Mouse (Mus musculus) cerebellum, adult 9-10 months (tissue): Measurements from ENCODE around the gene 1700003H04Rik.

Experiments used
- DNase-seq: peaks from one replicate; pipeline ENCODE4 v3.0.0; 2022

The 1700003H04Rik gene

DNA sequence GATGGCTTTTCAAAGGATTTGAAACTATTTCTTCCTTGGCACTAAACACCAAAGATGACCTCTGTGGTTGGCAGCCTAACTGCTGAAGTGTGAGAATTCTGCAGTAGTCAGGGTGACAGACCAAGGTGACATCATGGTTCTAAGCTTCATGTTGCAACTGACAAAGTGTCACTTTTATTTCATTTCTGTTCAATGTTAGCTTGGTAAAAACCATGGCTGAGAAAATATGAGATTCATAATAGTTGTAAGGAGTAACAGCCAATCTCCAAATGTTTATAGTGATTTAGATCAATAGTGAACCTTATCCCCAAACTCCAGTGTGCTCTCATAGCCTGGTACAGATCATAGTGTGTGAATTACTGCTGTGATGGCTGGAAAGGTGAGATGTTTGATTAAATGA lies at the start of gene 1700003H04Rik:
1700003H04Rik (minus strand) TSS at position 101 of the 400 bp plus-strand sequence.
- no peak for DNase-seq

GRCm38 (mm10) chr3:124623031-124623430 lies 42.1 kb upstream of the 1700003H04Rik start:
- DNase-seq, result no peak

DNA sequence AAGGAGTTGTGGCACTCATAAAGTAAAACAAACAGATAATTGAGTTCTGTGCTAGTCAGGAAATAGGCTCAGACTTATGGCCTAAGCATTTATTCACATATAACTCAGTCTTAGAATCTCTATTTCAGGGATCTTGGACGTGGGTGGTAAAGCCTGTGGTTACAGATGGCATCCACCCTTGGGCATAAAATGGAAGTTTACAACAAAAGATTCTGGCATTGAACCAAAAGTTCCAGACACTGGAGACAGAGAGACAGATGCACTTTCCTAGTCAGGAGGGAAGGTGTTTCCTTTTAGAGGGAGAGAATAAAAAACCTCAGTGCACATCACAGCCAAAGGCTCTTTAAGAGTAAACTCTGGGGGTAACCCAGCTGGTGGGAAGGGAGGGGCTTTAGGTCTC lies 32.4 kb upstream of the 1700003H04Rik start:
- DNase-seq, result peak; percentile 3

GRCm38 (mm10) chr3:124609956-124610355 lies 29.1 kb upstream of the 1700003H04Rik start:
- no peak for DNase-seq

DNA sequence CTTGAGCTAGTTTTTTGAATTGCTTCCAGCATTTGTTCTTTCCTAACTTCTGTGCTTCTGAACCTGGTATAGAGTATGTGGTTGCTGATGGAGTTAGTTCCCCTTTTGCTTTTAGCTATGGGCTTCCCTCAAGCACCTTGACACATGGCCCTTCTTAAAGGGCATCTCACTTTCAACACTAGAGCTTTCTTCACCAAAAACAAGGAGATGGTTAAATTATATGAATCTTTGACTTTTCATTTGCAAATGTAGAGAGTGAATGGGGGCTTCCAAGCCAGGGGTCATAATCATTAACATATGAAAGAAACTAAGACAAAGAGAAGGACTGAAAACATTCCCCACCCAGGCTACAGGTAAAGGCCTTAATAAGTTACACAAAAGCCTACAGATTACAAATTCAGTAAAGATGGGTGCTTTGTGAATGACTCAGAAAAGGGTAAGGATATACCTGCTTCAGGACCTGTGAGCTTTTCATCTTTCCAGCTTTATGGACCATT lies 25.2 kb upstream of the 1700003H04Rik start:
- DNase-seq, result no peak

GRCm38 (mm10) chr3:124605518-124605917 lies 24.6 kb upstream of the 1700003H04Rik start:
- no peak for DNase-seq

GRCm38 (mm10) chr3:124597789-124598188 lies 16.9 kb upstream of the 1700003H04Rik start:
- DNase-seq, result no peak

DNA sequence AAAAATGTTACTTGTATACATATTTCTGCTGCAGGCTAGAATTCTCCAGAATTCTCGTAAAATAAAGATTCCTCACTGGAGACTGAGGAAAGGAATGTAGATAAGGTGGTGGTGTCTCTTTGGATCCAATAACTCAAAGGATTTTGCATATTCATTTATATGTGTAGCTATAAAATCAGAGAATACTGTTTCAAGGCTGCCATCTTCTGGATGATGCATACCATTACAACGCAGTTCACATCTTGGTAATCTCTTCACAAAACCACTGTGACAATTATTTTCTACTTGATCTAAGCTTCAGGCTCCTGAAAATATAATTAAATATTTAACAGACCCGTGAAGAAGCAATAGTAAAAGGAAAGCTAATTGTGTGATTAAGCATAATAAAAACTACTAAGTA lies 6.6 kb upstream of the 1700003H04Rik start:
- DNase-seq, result peak; percentile 39

GRCm38 (mm10) chr3:124585761-124586160 lies 4.9 kb upstream of the 1700003H04Rik start:
- no peak for DNase-seq

- DNase-seq, result no peak
These were observed 23.6 kb downstream of the 1700003H04Rik start for GRCm38 (mm10) chr3:124557317-124557716.

GRCm38 (mm10) chr3:124555963-124556362 lies 24.9 kb downstream of the 1700003H04Rik start:
- DNase-seq, result no peak

DNA sequence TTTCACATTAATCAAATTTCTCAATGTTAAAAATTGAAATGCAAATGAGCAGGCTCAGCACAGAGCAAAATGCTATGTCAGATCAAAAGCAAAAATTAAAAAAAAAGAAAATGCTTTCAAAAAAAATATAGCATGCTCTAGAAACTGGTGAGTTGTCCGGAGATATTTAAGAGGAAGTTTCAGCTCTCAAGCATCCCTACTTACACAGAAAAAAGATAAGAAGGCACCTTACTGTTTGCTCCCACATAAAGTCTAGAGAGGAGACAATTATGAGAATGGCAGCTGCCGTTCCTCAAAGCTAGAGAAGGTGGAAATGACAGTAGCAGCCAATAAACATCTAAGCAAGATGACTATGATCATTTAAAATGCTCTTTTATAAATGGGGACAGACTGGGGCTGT lies 25.8 kb downstream of the 1700003H04Rik start:
- DNase-seq, result no peak

- DNase-seq, result no peak
These were observed 32.0 kb downstream of the 1700003H04Rik start for GRCm38 (mm10) chr3:124548898-124549297.

DNA sequence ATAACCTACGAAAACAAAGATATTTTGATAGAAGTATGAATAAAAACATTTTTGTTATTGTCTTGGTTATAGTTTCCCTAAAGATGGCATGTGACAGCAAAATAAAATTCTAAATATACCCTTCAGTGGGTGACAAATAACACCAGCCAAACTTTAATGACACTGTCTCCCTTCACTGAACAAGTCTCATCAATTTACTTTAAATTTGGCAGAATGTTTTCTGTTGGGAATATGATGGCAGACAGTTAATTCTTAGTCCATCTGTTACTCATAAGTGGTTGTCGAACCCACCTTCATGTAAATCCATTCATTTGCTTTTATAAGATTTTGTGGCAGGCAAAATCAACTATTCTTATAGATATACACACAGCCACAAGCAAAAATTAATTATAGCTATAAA lies 42.6 kb downstream of the 1700003H04Rik start:
- DNase-seq, result no peak

GRCm38 (mm10) chr3:124536602-124537001 lies 44.3 kb downstream of the 1700003H04Rik start:
- no peak for DNase-seq

GRCm38 (mm10) chr3:124518786-124519185 lies 62.1 kb downstream of the 1700003H04Rik start:
- no peak for DNase-seq
